Mouse (Mus musculus) liver, postnatal 0 days (tissue): ENCODE results near the gene Pdcd1lg2.

Source experiments
- CTCF ChIP-seq: sonication (generic); IDR thresholded peaks from 2 replicates; pipeline ENCODE4 v1.5.1; 2016; ENCODE audit warnings: antibody characterized with exemption, low read depth
- EP300 ChIP-seq: IDR thresholded peaks from 2 replicates; pipeline ENCODE4 v1.6.1; 2016; ENCODE audit warnings: antibody characterized with exemption, low read depth, mild to moderate bottlenecking

DNA sequence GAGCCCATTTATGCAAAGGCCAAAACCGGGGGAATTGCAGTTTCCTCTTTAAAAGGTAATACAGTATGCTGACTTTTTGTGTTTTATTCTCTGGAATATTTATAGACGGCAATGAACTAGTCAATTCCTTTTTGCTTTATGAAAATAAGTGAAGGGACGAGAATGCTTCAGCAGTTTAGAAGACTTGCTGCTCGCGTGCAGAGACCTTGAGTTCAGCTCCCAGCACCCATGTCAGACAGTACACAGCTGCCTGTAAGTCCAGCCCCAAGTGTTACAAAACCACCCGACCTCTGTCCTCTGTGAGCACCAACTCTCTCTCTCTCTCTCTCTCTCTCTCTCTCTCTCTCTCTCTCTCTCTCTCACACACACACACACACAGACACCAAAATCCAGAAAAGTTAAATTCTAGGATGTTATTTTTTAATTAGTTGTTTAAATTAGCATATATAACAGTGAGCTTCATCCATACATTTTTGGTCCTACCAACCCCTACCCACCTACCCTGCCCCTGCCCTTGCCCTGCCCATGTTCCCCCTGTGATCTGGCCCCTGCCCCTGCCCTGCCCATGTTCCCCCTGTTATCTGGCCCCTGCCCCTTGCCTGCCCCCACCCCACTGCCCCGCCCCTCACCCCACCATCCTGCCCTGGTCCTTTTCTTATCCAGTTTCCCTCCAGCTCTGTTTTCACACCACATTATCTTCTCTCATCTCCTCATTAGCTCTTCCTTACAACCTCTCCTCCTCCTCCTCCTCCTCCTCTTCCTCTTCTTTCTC, 86.3 kb downstream of the Pdcd1lg2 start:
- TF ChIP-seq CTCF: no peak
- no peak for TF ChIP-seq EP300
